Mouse (Mus musculus): ENCODE results near the gene Vipr1.

DNA sequence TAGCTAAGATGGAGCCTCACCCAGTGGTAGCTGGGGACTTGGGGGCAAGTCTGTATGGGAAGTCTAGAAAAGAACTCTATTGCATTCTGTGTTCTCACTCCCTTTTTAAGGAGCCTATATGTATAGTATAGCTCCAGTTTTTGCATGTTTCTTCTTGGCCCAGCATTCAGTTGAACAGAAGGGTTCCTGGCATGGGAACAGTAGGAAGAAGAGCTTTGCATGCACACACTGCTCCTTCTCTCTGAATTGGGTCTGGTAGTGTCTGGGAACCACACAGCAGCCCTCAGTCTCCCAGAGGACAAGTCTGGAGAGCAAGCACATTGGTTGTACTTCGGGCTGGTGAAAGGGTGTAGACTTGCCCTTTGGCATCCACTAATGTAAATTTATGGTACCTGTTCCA, 11.9 kb upstream of the Vipr1 start:
- TF ChIP-seq POLR2A (IDR thresholded peaks at IDR 0.05; ENCODE audit: low read depth, low read length) (no peak), CTCF (IDR thresholded peaks at IDR 0.05; ENCODE audit: extremely low read depth, insufficient read depth, insufficient read length, insufficient replicate concordance) (no peak)

All from spleen, adult 2 months (tissue).